Mouse (Mus musculus): ENCODE data around the gene Polr2a. TPM values are rescaled to one million over a fixed set of nuclear protein-coding genes. Genes with fewer than 3 reads are reported as not detected.

Gene Polr2a
- total RNA-seq (2014; rRNA removed): 16.9 and 25.1 TPM in 2 replicates
- 9.0 and 10.2 TPM in 2 replicates for polyA plus RNA-seq (2015; fragmentation: Nextera tagmentation; extraction: Ambion mirVana)

- peak; percentile 97 for ATAC-seq (ENCODE audit: low FRiP score)
- under 1% methylated on average over 31 of the region's 36 CpGs for WGBS
- peaks cover 24% of the 10 kb centered on the region; the same call in 1 of the 2 replicates for H3K4me1 ChIP-seq (ENCODE audit: insufficient read depth, low read length)
These were observed at the start of gene Polr2a for GRCm38 (mm10) chr11:69758478-69758970. Polr2a (minus strand) TSS chr11:69758637.

DNA sequence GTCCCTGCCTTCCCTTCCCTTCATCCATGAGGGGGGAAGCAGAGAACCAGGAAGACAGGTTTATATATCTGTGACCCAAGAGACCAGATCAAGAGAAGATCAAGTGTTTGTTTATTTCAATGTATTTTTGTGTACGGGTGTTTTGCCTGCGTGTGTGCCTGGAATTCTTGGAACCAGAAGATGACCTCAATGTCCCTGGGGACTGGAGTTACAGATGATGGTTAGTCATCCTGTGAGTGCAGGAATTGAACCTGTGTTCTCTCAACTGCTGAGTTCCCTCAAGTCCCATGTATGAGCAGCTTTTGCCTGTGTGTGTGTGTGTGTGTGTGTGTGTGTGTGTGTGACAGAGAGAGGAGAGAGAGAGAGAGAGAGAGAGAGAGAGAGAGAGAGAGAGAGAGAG lies 49.2 kb upstream of the Polr2a start:
- H3K36me3 ChIP-seq (ENCODE audit: insufficient read depth, low read length): no peaks in the 10 kb centered on the region
- DNase-seq (ENCODE audit: low spot score): no peak
- H3K4me2 ChIP-seq (ENCODE audit: low read depth, low read length, poor library complexity, severe bottlenecking): no peak overlapping the region
- no peak for TF ChIP-seq CTCF (IDR thresholded peaks at IDR 0.05)
- ATAC-seq (ENCODE audit: low FRiP score): no peak
- H3K9me3 ChIP-seq (ENCODE audit: low read length): no peaks in the 10 kb centered on the region
- H3K27ac ChIP-seq (ENCODE audit: low read depth, low read length): no peak overlapping the region
- no peak overlapping the region for H3K4me3 ChIP-seq (ENCODE audit: low read depth, low read length)
- WGBS: 80% methylated on average over 2 of the region's 2 CpGs
- no peak overlapping the region for H3K9ac ChIP-seq (replicated peaks; ENCODE audit: low read length, poor library complexity, severe bottlenecking)
- H3K4me1 ChIP-seq (ENCODE audit: insufficient read depth, low read length): 0 out of 2 replicates have a peak, but pooled peaks cover 3% of the 10 kb centered on the region
- 0 out of 2 replicates have a peak, but pooled peaks cover 4% of the 10 kb centered on the region for H3K27me3 ChIP-seq (ENCODE audit: insufficient read depth, low read length)

More at GRCm38 (mm10) chr11:69758478-69758970, at the start of gene Polr2a:
- peak within 1 kb of the TSS; percentile 99 for H3K27ac ChIP-seq (ENCODE audit: low read depth, low read length)
- no peaks in the 10 kb centered on the region for H3K36me3 ChIP-seq (ENCODE audit: insufficient read depth, low read length)
- peak; percentile 98 for DNase-seq (ENCODE audit: low spot score)
- no peak for TF ChIP-seq CTCF (IDR thresholded peaks at IDR 0.05)
- no peaks in the 10 kb centered on the region for H3K9me3 ChIP-seq (ENCODE audit: low read length)
- H3K4me2 ChIP-seq (ENCODE audit: low read depth, low read length, poor library complexity, severe bottlenecking): peak within 1 kb of the TSS; percentile 76
- H3K4me3 ChIP-seq (ENCODE audit: low read depth, low read length): peak within 1 kb of the TSS; percentile 48
- no peaks in the 10 kb centered on the region for H3K27me3 ChIP-seq (ENCODE audit: insufficient read depth, low read length)
- H3K9ac ChIP-seq (replicated peaks; ENCODE audit: low read length, poor library complexity, severe bottlenecking): peak within 1 kb of the TSS; percentile 87

DNA sequence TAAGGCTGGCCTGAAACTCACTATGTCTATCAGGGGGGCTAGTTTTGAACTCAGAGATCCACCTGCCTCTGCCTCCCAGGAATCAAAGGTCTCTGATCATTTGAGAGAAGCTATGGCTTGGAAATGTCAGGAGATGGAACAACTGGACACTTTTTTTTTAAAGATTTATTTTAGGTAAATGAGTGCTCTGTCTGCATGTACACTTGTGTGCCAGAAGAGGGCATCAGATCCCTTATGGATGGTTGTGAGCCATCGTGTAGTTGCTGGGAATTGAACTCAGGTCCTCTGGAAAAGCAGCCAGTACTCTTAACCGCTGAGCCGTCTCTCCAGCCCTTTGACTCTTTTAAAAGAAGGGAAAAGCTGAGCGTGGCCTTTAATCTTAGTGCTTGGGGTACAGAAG lies 47.9 kb upstream of the Polr2a start:
- Histone ChIP-seq H3K27me3 (ENCODE audit: insufficient read depth, low read length) (0 out of 2 replicates have a peak, but pooled peaks cover 4% of the 10 kb centered on the region), H3K4me1 (ENCODE audit: insufficient read depth, low read length) (0 out of 2 replicates have a peak, but pooled peaks cover 3% of the 10 kb centered on the region), H3K9ac (replicated peaks; ENCODE audit: low read length, poor library complexity, severe bottlenecking) (no peak overlapping the region), H3K27ac (ENCODE audit: low read depth, low read length) (no peak overlapping the region), H3K4me3 (ENCODE audit: low read depth, low read length) (no peak overlapping the region), H3K36me3 (ENCODE audit: insufficient read depth, low read length) (no peaks in the 10 kb centered on the region), H3K4me2 (ENCODE audit: low read depth, low read length, poor library complexity, severe bottlenecking) (no peak overlapping the region), H3K9me3 (ENCODE audit: low read length) (no peaks in the 10 kb centered on the region)
- TF ChIP-seq CTCF (IDR thresholded peaks at IDR 0.05): peak; percentile 24; the same call in 1 of the 2 replicates
- DNase-seq (ENCODE audit: low spot score) (no peak), ATAC-seq (ENCODE audit: low FRiP score) (no peak)
- 85% methylated on average over 4 of the region's 4 CpGs for WGBS

DNA sequence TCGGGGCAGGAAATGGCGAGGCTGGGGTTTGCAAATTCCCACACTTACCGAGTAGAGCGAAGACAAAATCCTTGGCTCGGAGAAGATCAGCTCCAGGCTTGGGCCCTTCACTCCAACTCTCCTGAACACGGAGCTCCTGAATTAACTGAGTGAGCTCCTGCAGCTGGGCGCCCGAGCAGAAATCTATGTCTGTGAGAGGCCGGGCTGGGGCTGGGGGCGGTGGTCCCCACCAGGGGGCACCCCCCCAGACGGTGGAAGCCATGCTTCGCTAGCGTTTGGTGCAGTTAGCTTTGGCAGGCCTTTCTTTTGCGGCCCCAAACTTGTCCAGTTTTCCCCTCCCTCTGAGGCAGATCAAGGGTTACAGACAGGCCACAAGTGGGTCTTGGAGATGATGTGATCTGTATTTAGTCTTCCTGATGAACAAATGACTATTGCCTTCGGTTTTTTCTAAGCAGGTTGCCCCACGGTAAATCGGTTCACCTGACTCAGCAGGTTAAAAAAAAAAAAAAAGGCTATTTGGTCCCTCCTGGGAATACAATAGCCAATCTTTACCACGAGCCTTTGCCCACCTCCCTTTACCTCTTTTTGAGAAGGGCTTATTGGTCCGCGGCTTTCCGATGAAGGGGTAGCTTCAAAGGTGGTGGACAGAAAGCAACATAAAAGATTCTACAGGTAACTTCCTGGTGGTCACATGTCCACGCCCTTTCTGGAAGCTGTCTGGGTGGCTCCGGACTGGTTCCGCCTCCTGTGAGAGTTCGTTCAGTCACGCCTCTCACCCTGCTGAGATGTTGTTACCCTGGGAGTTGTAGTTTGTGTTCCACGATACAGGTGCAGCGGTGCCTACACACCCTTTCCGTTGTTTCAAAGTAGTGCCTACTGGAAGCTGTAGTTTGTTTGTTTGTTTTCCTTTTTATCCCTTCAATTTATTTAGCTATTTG lies 46.8 kb upstream of the Polr2a start, which contains the start of gene Tmem102:
Gene Tmem102, minus strand, starts transcription at position 653 of the 938 bp plus-strand sequence.
- H3K9me3 ChIP-seq (ENCODE audit: low read length): no peaks in the 10 kb centered on the region
- H3K4me2 ChIP-seq (ENCODE audit: low read depth, low read length, poor library complexity, severe bottlenecking): peak within 1 kb of the TSS; percentile 96
- H3K4me1 ChIP-seq (ENCODE audit: insufficient read depth, low read length): 0 out of 2 replicates have a peak, but pooled peaks cover 3% of the 10 kb centered on the region
- no peaks in the 10 kb centered on the region for H3K36me3 ChIP-seq (ENCODE audit: insufficient read depth, low read length)
- ATAC-seq (ENCODE audit: low FRiP score): no peak
- 12% methylated on average over 29 of the region's 29 CpGs for WGBS
- no peak for TF ChIP-seq CTCF (IDR thresholded peaks at IDR 0.05)
- DNase-seq (ENCODE audit: low spot score): no peak
- no peak within 1 kb of the TSS for H3K9ac ChIP-seq (replicated peaks; ENCODE audit: low read length, poor library complexity, severe bottlenecking)
- H3K4me3 ChIP-seq (ENCODE audit: low read depth, low read length): no peak within 1 kb of the TSS
- H3K27ac ChIP-seq (ENCODE audit: low read depth, low read length): no peak within 1 kb of the TSS
- 0 out of 2 replicates have a peak, but pooled peaks cover 4% of the 10 kb centered on the region for H3K27me3 ChIP-seq (ENCODE audit: insufficient read depth, low read length)

DNA sequence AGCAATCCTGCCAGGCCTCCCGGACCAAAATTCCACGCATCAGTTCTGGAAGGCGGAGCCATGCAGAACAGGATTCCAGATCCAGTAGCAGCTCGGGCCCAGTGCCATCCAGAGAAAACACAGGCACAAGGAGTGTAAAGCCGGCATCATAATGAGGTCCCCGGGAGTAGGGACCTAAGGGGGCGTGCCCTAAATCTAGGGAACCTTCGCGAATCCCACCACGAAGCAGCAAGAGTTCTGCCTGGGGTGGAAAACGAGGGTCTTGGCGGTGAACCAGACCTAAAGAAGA lies 46.2 kb upstream of the Polr2a start:
- 9% methylated on average over 12 of the region's 12 CpGs for WGBS

More for the DNA sequence above, 46.2 kb upstream of the Polr2a start:
- no peak for ATAC-seq (ENCODE audit: low FRiP score)
- Histone ChIP-seq H3K9ac (replicated peaks; ENCODE audit: low read length, poor library complexity, severe bottlenecking) (no peak overlapping the region), H3K27ac (ENCODE audit: low read depth, low read length) (no peak overlapping the region), H3K4me1 (ENCODE audit: insufficient read depth, low read length) (peaks cover 3% of the 10 kb centered on the region; the same call in 1 of the 2 replicates), H3K4me2 (ENCODE audit: low read depth, low read length, poor library complexity, severe bottlenecking) (peak overlapping the region; percentile 96), H3K27me3 (ENCODE audit: insufficient read depth, low read length) (0 out of 2 replicates have a peak, but pooled peaks cover 4% of the 10 kb centered on the region), H3K36me3 (ENCODE audit: insufficient read depth, low read length) (no peaks in the 10 kb centered on the region), H3K4me3 (ENCODE audit: low read depth, low read length) (no peak overlapping the region), H3K9me3 (ENCODE audit: low read length) (no peaks in the 10 kb centered on the region)
- no peak for DNase-seq (ENCODE audit: low spot score)
- no peak for TF ChIP-seq CTCF (IDR thresholded peaks at IDR 0.05)

All from midbrain, postnatal 0 days (tissue).